Mouse (Mus musculus): ENCODE measurements around the gene Smim22. TPM values are rescaled to one million over a fixed set of nuclear protein-coding genes. Genes with fewer than 3 reads are reported as not detected.

Smim22 gene
- polyA plus RNA-seq (2014; fragmentation: Illumina TruSeq; extraction: RNeasy Lipid Tissue Mini Kit (QIAGEN cat#74804); ENCODE audit: low read depth, low replicate concordance): not detected

DNA sequence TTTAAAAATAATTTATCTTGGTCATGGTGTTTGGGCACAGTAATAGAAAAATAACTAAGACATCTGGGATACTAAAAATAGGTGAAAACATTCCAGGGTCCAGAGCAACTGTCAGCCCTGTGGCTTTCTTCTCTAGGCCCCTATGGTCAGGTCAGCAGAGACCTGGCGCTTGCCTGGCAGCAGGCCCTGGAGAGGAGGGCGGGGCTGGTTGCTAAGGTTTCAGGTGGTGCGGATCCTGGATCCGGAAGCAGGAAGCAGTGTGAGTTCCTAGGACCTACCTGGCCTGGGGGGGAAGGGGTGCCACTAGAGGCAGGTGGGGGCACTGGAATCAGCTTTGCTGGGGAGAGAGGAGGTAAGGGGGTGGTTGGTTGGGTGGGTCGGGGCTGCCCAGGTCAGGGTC is at the start of gene Smim22:
Gene Smim22 (plus strand): TSS at position 222 of the 400 bp plus-strand sequence.

GRCm38 (mm10) chr16:4963797-4964709 is 43.0 kb upstream of the Smim22 start, which contains the start of gene Anks3:
Anks3 (minus strand) TSS chr16:4964205.

GRCm38 (mm10) chr16:4997553-4997952 is 9.5 kb upstream of the Smim22 start, which contains the start of gene Sept12:
Sept12 (minus strand) TSS chr16:4997852.

DNA sequence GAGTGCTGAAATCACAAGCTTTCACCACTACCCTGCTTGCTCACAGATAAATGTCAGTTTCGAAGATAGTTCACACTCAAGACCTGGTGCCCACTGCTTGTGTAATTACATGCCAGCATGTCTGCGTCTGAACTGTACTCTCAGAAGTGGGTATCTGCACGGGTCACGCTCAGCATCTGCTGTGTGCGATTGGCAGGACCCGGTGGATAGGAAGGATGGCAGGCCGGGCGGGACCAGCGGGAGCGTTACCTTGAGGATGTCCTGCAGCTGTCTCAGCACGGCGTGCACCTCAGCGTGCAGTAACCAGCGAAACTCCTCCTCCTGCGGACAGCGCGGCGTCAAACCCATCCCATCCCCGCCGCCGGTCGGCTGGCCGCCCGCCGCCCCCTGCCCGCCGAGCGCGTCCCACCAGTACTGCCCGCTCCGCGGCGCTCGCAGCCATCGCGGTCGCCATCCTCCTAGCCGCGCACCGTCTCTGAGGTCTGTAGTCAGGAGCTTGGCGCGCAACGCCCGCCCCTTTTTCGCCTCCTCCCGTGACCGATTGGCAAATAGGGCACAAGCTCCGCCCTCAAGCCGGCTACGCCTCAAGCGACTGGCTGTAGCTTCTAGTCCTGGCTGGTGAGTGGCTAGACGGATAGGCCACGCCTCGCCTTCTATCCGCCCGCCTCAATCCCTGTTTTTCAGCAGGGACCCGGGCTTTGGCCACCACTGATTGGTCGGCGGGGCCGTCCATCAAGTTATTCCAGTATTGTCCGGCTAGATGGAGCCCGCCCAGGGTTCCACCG is 6.2 kb downstream of the Smim22 start, which contains the start of gene Rogdi:
Gene Rogdi (minus strand): TSS at position 500 of the 785 bp plus-strand sequence.

DNA sequence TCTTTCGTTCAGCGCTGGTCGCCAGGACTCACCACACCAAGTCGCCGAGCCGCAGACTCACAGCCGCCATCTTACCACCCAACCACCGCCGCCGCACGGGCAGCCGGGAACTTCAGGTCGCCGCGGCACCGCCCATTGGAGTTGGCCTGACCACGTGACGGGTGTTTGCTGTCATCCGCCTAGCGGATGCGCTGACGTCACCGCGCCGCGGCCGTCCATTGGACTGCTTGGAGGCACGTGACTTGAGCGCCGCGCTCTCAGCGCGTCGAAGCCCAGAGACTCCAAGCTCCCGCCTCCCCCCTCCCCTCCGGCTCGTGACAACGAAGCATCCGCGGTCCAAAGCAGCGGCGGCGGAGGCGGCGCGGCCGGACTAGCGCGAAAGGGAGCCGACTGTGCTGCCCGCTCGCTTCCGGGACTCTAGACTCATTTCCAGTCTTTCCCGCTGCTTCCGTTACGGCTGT is 42.7 kb downstream of the Smim22 start, which contains the start of the genes Glyr1 and Ubn1:
Gene Glyr1 (minus strand): TSS at position 90 of the 461 bp plus-strand sequence.
Gene Ubn1 (plus strand): TSS at position 284 of the 461 bp plus-strand sequence.

Other genes with a start within 250 kb of the Smim22 start
- gene Cdip1, start 217.0 kb upstream of the Smim22 start, polyA plus RNA-seq (2014; fragmentation: Illumina TruSeq; extraction: RNeasy Lipid Tissue Mini Kit (QIAGEN cat#74804); ENCODE audit: low read depth, low replicate concordance): 26.2 TPM
- gene 4930562C15Rik, start 171.9 kb upstream of the Smim22 start, polyA plus RNA-seq (2014; fragmentation: Illumina TruSeq; extraction: RNeasy Lipid Tissue Mini Kit (QIAGEN cat#74804); ENCODE audit: low read depth, low replicate concordance): 21.1 TPM
- gene Ubald1, start 127.0 kb upstream of the Smim22 start, polyA plus RNA-seq (2014; fragmentation: Illumina TruSeq; extraction: RNeasy Lipid Tissue Mini Kit (QIAGEN cat#74804); ENCODE audit: low read depth, low replicate concordance): 4.2 TPM
- 2.8 TPM for gene Mgrn1, start 121.0 kb upstream of the Smim22 start, polyA plus RNA-seq (2014; fragmentation: Illumina TruSeq; extraction: RNeasy Lipid Tissue Mini Kit (QIAGEN cat#74804); ENCODE audit: low read depth, low replicate concordance)
- gene Nudt16l1, start 68.5 kb upstream of the Smim22 start, polyA plus RNA-seq (2014; fragmentation: Illumina TruSeq; extraction: RNeasy Lipid Tissue Mini Kit (QIAGEN cat#74804); ENCODE audit: low read depth, low replicate concordance): 5.9 TPM
- gene Anks3, start 43.1 kb upstream of the Smim22 start, polyA plus RNA-seq (2014; fragmentation: Illumina TruSeq; extraction: RNeasy Lipid Tissue Mini Kit (QIAGEN cat#74804); ENCODE audit: low read depth, low replicate concordance): 9.8 TPM
- gene Sept12, start 9.4 kb upstream of the Smim22 start, polyA plus RNA-seq (2014; fragmentation: Illumina TruSeq; extraction: RNeasy Lipid Tissue Mini Kit (QIAGEN cat#74804); ENCODE audit: low read depth, low replicate concordance): 61.6 TPM
- gene Rogdi, start 6.3 kb downstream of the Smim22 start, polyA plus RNA-seq (2014; fragmentation: Illumina TruSeq; extraction: RNeasy Lipid Tissue Mini Kit (QIAGEN cat#74804); ENCODE audit: low read depth, low replicate concordance): 3.5 TPM
- 50.3 TPM for gene Glyr1, start 42.6 kb downstream of the Smim22 start, polyA plus RNA-seq (2014; fragmentation: Illumina TruSeq; extraction: RNeasy Lipid Tissue Mini Kit (QIAGEN cat#74804); ENCODE audit: low read depth, low replicate concordance)
- gene Ubn1, start 42.8 kb downstream of the Smim22 start, polyA plus RNA-seq (2014; fragmentation: Illumina TruSeq; extraction: RNeasy Lipid Tissue Mini Kit (QIAGEN cat#74804); ENCODE audit: low read depth, low replicate concordance): 24.4 TPM
- gene Ppl, start 125.1 kb downstream of the Smim22 start, polyA plus RNA-seq (2014; fragmentation: Illumina TruSeq; extraction: RNeasy Lipid Tissue Mini Kit (QIAGEN cat#74804); ENCODE audit: low read depth, low replicate concordance): 0.06 TPM
- gene Sec14l5, start 139.8 kb downstream of the Smim22 start, polyA plus RNA-seq (2014; fragmentation: Illumina TruSeq; extraction: RNeasy Lipid Tissue Mini Kit (QIAGEN cat#74804); ENCODE audit: low read depth, low replicate concordance): not detected
- gene Nagpa, start 196.7 kb downstream of the Smim22 start, polyA plus RNA-seq (2014; fragmentation: Illumina TruSeq; extraction: RNeasy Lipid Tissue Mini Kit (QIAGEN cat#74804); ENCODE audit: low read depth, low replicate concordance): not detected
- gene AU021092, start 215.0 kb downstream of the Smim22 start, polyA plus RNA-seq (2014; fragmentation: Illumina TruSeq; extraction: RNeasy Lipid Tissue Mini Kit (QIAGEN cat#74804); ENCODE audit: low read depth, low replicate concordance): 2.0 TPM
- 1.5 TPM for gene Alg1, start 226.3 kb downstream of the Smim22 start, polyA plus RNA-seq (2014; fragmentation: Illumina TruSeq; extraction: RNeasy Lipid Tissue Mini Kit (QIAGEN cat#74804); ENCODE audit: low read depth, low replicate concordance)
- 3.6 TPM for gene Eef2kmt, start 248.7 kb downstream of the Smim22 start, polyA plus RNA-seq (2014; fragmentation: Illumina TruSeq; extraction: RNeasy Lipid Tissue Mini Kit (QIAGEN cat#74804); ENCODE audit: low read depth, low replicate concordance)

Data from testis, adult 10 weeks (tissue).